Mouse (Mus musculus) brain, embryonic 18.5 days (tissue): ENCODE data around the gene Zfp462.

Experiments
- DNase-seq: peaks from one replicate; pipeline ENCODE4 v3.0.0-alpha.2; 2012; ENCODE audit warnings: low read depth, low spot score

Gene Zfp462

DNA sequence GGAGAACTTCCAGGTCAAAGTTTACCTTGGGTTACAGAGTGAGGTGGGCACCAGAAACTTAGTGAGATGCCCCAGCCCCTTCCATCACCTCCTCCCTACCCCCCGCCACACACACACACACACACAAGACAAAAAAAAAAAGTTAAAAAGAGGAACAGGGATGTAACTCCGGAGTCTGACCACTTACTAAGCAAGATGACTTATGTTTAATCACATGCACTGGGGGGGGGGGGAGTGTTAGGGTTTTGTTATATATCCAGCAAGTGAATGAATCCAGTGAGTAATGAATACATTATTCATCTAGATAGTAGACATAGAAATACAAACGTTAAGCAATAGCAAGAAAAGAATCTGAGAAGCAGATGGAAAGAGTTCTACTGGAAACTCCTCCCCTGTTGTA lies 157.5 kb downstream of the Zfp462 start:
- DNase-seq: no peak

DNA sequence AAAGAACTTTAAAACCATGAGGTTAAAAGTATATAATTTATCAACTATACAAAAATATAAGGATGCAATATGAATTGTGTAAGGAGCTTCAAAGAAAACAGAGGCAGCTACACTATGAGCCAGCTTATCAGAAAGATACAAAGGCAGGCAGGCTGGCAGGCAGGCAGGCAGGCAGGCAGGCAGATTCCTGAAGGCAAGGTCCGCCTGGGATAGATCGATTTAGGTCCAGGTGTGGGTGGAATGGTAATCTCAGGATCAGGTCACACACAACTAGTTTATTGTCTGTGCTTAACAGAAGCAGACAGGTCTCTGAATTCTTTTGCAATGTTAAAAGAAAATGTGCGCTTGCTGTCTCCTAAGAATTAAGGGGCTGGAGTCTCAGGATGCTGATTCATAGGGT lies 158.7 kb downstream of the Zfp462 start:
- no peak for DNase-seq

DNA sequence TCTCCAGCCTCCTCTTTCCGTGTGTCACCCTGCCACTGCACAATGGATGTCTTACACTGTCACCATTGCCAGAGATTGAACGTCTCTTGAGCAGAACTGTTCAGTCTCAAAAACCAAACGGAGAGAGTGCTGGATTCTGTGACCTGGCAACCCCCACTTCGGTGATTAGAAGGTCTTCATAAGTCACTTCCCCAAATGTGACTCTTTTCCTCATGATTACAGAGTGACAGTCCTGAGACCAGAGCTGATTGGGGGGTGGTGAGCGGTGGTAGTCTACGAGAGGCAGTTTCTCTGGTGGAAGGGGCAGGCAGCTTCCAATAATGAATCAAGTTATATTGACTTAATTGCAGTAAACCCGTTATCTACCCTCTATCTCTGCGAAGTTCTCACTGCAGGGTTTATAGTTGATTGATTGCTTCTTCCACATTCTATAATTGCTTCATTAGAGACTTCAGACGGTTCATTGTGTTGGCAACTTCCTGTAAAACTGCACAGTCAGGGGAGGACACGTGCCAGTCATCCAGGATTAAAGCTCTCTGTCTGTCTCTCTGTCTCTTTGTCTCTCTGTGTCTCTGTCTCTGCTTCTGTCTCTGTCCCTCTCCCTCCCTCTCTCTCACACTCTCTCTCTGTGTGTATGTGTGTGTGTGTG lies 173.1 kb downstream of the Zfp462 start:
- no peak for DNase-seq

DNA sequence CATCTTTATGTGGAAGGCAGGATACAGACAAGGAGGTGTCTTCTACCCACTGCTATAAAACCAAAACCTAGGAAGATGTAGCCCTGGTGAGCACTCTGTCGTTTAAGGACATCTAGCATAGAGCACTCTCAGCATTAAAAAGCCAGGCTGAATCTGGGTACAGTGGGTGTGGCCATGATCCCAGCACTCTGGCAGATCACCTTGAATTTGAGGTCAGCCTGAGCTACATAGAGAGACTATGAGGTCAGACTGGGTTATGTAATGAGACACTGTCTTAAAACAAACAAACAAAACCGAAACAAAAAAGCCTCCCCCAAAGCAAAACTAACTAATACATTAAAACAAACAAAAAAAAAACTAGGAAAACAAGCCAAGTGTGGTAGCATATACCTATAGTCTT lies 176.3 kb downstream of the Zfp462 start:
- no peak for DNase-seq

DNA sequence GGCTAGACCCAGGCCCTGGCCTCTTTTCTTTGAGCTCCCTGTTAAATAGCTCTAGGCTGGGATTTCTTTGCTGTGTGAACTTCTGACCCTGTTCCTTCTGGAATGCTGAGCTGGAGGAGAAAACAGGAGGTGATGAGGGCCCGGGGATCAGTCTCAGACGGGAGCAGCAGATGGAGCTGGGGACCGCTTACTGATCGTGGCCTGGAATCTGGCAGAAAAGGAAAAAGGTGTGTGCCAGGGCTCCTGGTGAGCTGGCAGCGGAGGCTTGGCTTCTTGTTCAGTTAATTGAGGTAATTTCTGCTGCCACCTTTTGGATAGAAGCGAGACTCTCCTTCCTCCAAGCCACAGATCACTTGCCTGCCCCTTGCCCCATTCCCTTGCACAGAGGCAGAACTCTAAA lies 177.1 kb downstream of the Zfp462 start:
- no peak for DNase-seq

DNA sequence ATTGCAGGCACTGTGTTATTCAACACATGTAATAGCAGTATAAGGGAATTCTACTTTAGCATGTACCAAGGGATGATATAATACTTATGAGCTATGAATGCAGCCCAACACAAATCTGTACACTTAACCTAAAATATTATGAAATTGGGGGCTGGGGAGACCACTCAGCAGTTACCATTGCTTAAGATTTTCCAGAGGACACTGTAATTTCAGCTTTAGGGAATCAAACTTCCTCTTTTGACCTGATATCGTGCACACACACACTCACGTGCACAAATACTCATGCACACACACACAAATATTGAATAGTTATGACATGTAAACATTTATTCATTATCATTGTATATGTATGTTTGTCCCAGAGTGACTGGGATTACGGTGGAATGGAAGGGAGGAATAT lies 179.3 kb downstream of the Zfp462 start:
- no peak for DNase-seq

DNA sequence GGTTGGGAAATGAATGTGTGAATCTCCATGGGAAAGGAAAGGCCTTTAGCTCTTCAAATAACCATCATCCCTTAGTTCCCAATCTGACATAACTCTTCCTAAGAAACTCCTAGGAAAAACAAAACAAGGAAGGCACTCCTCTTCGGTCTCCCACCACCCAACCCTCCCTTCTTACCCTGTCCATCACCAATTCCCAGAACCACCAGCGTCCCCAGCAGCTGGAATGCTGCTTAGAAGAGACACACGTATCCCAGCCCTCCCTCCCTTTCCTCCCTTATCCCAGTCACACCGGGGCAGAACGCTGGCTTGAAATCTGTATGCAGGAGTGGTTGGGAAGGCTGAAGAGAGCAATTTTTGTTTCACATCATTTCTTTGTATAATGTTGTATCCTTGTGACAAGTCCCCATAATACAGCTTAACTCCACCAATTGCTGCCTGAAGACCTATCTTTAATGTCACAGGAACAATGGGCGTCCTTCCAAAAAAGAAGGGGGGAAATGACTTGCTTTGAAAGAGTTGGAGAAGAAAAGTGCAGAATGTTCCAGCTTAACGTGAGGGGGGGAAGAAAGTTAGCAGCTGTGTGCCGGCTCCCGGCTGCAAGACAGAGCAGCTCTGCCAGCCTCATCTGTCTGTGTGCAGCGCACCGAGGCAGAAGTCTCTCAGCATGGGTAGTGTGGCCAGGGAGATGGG lies 180.3 kb downstream of the Zfp462 start:
- DNase-seq: peak; percentile 26

DNA sequence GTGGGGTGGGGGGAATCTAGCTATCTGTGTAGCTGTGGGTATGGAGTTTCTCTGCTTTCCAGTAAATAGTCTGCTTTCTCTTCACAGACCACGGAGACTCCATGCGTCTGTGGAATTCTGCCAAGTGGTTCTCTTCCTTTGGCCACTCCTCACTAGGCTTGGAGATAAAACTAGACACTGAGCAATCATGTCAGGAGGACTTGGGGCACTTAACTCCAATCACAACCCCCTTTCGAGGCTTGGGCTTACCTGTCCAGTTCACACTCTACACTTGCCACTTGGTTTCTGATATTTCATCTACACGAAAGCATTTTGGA lies 180.8 kb downstream of the Zfp462 start:
- no peak for DNase-seq

DNA sequence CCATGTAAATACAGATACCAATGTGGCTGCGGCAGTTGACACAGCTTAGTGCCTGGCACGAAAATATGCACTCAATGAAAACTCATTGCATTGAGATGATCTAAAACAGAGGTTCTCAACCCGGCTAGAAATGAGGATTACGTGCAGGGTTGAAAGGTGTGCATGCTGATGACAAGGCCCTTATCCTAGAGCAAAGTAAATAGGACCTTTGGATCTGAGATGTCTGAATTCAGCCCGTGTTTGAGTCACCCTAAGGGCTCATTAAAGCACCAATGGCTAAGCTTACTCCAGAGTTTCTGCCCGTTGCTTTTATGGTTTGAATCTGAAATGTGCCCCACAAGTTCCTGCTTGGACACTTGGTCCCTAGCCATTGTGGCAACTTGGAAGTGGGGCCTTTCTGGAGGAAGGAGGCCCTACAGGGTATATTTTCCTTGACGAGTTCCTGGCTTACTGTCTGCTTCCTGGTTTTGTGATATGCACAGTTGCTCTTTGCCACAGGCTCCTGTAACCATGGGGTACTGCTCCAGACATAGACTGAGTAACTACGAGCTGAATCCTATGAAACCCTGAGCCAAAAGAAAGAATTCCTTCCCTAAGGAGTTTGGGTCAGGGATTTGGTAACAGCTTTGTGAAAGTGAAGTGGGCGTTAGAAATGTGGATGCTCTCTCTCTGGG lies 182.5 kb downstream of the Zfp462 start:
- DNase-seq: no peak

DNA sequence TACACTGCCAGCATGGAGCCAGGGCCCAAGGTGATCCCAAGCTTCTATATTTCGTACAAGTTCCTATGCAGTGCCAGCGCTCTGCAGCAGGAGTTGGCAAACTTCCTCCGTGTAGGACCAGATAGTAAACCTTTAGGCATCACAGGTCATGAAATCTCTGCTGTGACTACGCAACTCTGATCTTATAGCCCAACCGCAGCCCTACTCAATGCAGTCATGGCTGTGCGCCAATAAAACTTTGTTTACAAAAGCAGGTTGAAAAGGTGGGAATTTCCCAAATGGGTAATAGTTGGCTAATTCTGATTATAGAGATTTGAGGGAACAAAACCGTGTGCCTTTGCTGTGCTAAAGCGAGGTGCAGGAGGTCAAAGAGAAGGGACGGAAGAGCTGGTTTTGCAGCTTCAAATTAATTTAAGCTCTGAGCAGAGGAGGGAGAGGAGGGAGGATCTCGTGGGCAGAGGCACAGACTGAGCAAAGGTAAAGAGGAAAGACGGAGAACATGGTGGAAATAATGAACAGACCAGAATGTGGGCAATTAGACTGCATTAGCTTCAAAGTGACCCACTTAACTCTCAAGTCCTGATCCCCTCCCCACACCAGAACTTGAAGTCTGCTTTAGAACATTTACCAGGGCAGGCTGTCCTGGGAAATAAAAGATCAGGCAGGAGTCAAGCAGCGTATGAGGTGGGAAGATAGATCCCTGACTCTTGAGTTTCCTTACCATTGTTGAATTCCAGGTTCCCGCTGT lies 183.4 kb downstream of the Zfp462 start:
- DNase-seq: no peak
